Mouse (Mus musculus) cortical plate, adult 2 months (tissue): ENCODE measurements at regions not wholly inside any gene's neighbourhood (a gene's known extent, or its start where the extent isn't known, plus 50 kb on each side); places are given as distances from the start of the nearest gene placed in this dataset.

Experiments used
- H3K27ac ChIP-seq: fragments of 200-500 bp; 2 replicates; pipeline ENCODE4 v1.5.1; 2012; ENCODE audit warnings: low read length, control low read depth, inconsistent platforms; ENCODE audit not compliant: insufficient read depth
- H3K4me1 ChIP-seq: fragments of 200-500 bp; 2 replicates; pipeline ENCODE4 v1.6.1; 2011; ENCODE audit warnings: low read length; ENCODE audit not compliant: control insufficient read depth, insufficient read depth
- H3K4me3 ChIP-seq: fragments of 200-500 bp; 2 replicates; pipeline ENCODE4 v1.5.1; 2011; ENCODE audit warnings: mild to moderate bottlenecking, low read length, control low read depth; ENCODE audit not compliant: insufficient read depth
- CTCF ChIP-seq: fragments of 200-500 bp; IDR thresholded peaks from 2 replicates; pipeline ENCODE4 v1.5.1; 2011; ENCODE audit warnings: mild to moderate bottlenecking, control low read depth, low read length; ENCODE audit not compliant: insufficient read depth; ENCODE audit errors: extremely low read depth
- POLR2A ChIP-seq: fragments of 200-500 bp; IDR thresholded peaks from 2 replicates; pipeline ENCODE4 v1.6.1; 2011; ENCODE audit warnings: mild to moderate bottlenecking, low read length, control low read depth; ENCODE audit not compliant: insufficient read depth; ENCODE audit errors: extremely low read depth

DNA sequence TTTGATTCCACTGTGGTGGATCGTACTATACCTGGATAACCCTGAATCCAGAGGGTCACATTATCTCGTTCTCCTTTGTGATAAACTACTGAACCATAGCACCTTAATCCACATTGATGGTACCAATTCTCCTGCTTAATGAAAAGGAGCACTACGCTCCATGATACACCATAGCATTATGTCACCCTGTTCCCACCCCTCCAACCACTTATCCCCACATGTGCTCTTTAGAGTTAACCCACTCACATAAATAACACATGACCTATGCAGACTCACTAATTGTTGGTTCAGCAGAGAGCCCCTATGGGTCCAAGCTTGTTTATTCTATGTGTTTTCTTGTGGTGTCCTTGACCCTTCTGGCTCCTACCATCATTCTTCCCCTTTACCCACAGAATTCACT, 405.8 kb downstream of the Dthd1 start:
- H3K4me1 ChIP-seq = no peaks in the 10 kb centered on the region
- no peak overlapping the region for H3K27ac ChIP-seq
- TF ChIP-seq POLR2A = no peak
- no peak for TF ChIP-seq CTCF
- no peak overlapping the region for H3K4me3 ChIP-seq

DNA sequence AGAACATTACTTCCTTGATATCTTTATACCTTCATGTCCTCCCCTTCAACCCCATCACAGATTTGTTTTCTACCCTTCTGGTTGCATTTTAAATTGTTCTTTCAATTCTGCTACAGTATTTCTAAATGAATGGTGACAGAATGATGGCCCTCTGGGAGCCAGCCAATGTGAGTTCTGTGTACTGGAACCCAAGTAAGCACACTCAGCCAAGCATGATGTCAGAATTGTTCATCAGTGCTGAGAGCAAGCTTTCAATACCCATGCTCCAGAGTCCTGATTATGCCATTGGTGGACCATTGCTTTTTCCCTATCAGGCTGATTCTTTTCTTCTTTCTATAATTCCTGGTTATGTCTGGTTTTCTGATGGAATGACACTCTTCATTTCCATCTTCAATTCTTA, 386.3 kb upstream of the Nwd2 start:
- H3K27ac ChIP-seq = no peak overlapping the region
- TF ChIP-seq POLR2A (no peak), CTCF (no peak)
- H3K4me1 ChIP-seq = no peaks in the 10 kb centered on the region
- no peak overlapping the region for H3K4me3 ChIP-seq
